8 mouse cellular contexts compared by ENCODE assay signal in genomic region chr8:11400244-11400643, GRCm38 (mm10).
DNase-seq lines count a peak whose midpoint lies in the region; ATAC-seq and TF ChIP-seq lines count a peak whose summit lies in the region.
"Had no signal": no experiment of that assay in that cellular context is flagged by ENCODE, and none has a peak within 500 bp of the region (broad histone marks: within the 10 kb centered on the region; RNA-seq: fewer than 3 reads in every experiment).

No protein-coding gene starts in this region.

- no peak overlapping the region for H3K4me3 ChIP-seq in heart, postnatal 0 days (ENCODE audit: low read depth, low read length)
- no peak overlapping the region for H3K4me3 ChIP-seq in embryonic fibroblast, embryonic 13.5 days (ENCODE audit: insufficient read depth, low read length)
- no peak overlapping the region for H3K4me3 ChIP-seq in limb, embryonic 13.5 days
- H3K4me3 ChIP-seq: erythroblast, embryonic 14.5 days had no signal

- no peak for TF ChIP-seq CTCF in heart, postnatal 0 days (IDR thresholded peaks at IDR 0.05; ENCODE audit: low read depth)
- TF ChIP-seq CTCF in Patski (IDR thresholded peaks at IDR 0.05), result no peak
- TF ChIP-seq CTCF in embryonic fibroblast, embryonic 13.5 days (IDR thresholded peaks at IDR 0.05; ENCODE audit: borderline replicate concordance, insufficient read depth, low read length), result no peak

- H3K4me1 ChIP-seq in heart, postnatal 0 days (ENCODE audit: control insufficient read depth, insufficient read depth), result peaks cover 30% of the 10 kb centered on the region
- H3K4me1 ChIP-seq in embryonic fibroblast, embryonic 13.5 days (ENCODE audit: control insufficient read depth, insufficient read depth, low read length), result peaks cover 11% of the 10 kb centered on the region
- peaks cover 31% of the 10 kb centered on the region for H3K4me1 ChIP-seq in limb, embryonic 13.5 days

- CTCF ChIA-PET in Patski (lab: Charles Lee), result interaction anchor here (0.7 to 1.8 kb wide), 3 partner anchors 72 to 147 kb away, joined by 3 to 6 read pairs (median 5); no protein-coding TSS in a partner anchor

- peak overlapping the region; percentile 79 for H3K27ac ChIP-seq in heart, postnatal 0 days (ENCODE audit: low read depth)
- H3K27ac ChIP-seq in embryonic fibroblast, embryonic 13.5 days (ENCODE audit: insufficient read depth, low read length), result peak overlapping the region; percentile 55
- peak overlapping the region; percentile 17; the same call in 1 of the 2 replicates for H3K27ac ChIP-seq in limb, embryonic 13.5 days

- 57% methylated on average over 8 of the region's 8 CpGs for WGBS in heart, postnatal 0 days
- 42% methylated on average over 8 of the region's 8 CpGs for WGBS in limb, embryonic 13.5 days

- no peak overlapping the region for H3K4me2 ChIP-seq in heart, postnatal 0 days (ENCODE audit: low read depth, low read length)
- H3K4me2 ChIP-seq in limb, embryonic 13.5 days (replicated peaks), result 0 out of 2 replicates have a peak overlapping the region, but pooled peaks have one; percentile 4

- no peak for TF ChIP-seq POLR2A in embryonic fibroblast, embryonic 13.5 days (IDR thresholded peaks at IDR 0.05; ENCODE audit: low read depth, low read length)

- POLR2A ChIA-PET in Patski (lab: Charles Lee), result interaction anchor here (0.6 to 0.9 kb wide), 5 partner anchors 26 to 1404 kb away, joined by 3 to 7 read pairs (median 4); no protein-coding TSS in a partner anchor

- no peak for TF ChIP-seq EP300 in heart, postnatal 0 days (IDR thresholded peaks at IDR 0.05; ENCODE audit: low read depth)

- H3K9me3 ChIP-seq in heart, postnatal 0 days (replicated peaks; ENCODE audit: control insufficient read depth, low read length), result no peaks in the 10 kb centered on the region
- no peaks in the 10 kb centered on the region for H3K9me3 ChIP-seq in limb, embryonic 13.5 days

- no peak overlapping the region for H3K9ac ChIP-seq in heart, postnatal 0 days (replicated peaks; ENCODE audit: low read depth, low read length)
- no peak overlapping the region for H3K9ac ChIP-seq in limb, embryonic 13.5 days

- peaks cover 64% of the 10 kb centered on the region for H3K36me3 ChIP-seq in heart, postnatal 0 days (replicated peaks; ENCODE audit: control insufficient read depth, insufficient read depth, low read length)
- peaks cover 36% of the 10 kb centered on the region for H3K36me3 ChIP-seq in limb, embryonic 13.5 days

- no peak for DNase-seq in heart, postnatal 0 days (ENCODE audit: low spot score)
- DNase-seq in heart, postnatal 14 days, result no peak
- DNase-seq in Patski (ENCODE audit: low read depth, low spot score), result peak; percentile 83
- no peak for DNase-seq in right cerebral cortex, adult 2 months (ENCODE audit: low spot score in 2 of 2)
- DNase-seq in B cell, adult 2 months, result no peak

- no peaks in the 10 kb centered on the region for H3K27me3 ChIP-seq in heart, postnatal 0 days (ENCODE audit: control insufficient read depth, insufficient read depth, low read length)
- no peaks in the 10 kb centered on the region for H3K27me3 ChIP-seq in Patski
- H3K27me3 ChIP-seq in limb, embryonic 13.5 days, result no peaks in the 10 kb centered on the region

- ATAC-seq in heart, postnatal 0 days (ENCODE audit: insufficient read depth, low read depth), result no peak
- peak; percentile 70 for ATAC-seq in Patski
- ATAC-seq in limb, embryonic 13.5 days (ENCODE audit: low FRiP score, low read depth), result no peak; the same call in 1 of the 2 replicates

- intact Hi-C loops in heart, postnatal 14 days (cut with DNase I), result no loop called here

- in situ Hi-C loops in Patski (cut with MboI; ENCODE audit: low pct_unique_long_range_greater_than_20kb), result no loop called here

Comparison
In these comparisons a context has a peak if more than half of its experiments do, and no peak if none do; other contexts are left out.
1. H3K27ac ChIP-seq: peak in every context shown above with its lines; median percentile 79 in heart, postnatal 0 days; 55 in embryonic fibroblast, embryonic 13.5 days; 17 in limb, embryonic 13.5 days.